Mouse (Mus musculus) right cerebral cortex, adult 18-20 months (tissue): ENCODE data around the gene Gm21969.

ENCODE experiments used
- DNase-seq: peaks from one replicate; pipeline ENCODE4 v3.0.0; 2022; ENCODE audit warnings: mixed read lengths

Gm21969 gene

DNA sequence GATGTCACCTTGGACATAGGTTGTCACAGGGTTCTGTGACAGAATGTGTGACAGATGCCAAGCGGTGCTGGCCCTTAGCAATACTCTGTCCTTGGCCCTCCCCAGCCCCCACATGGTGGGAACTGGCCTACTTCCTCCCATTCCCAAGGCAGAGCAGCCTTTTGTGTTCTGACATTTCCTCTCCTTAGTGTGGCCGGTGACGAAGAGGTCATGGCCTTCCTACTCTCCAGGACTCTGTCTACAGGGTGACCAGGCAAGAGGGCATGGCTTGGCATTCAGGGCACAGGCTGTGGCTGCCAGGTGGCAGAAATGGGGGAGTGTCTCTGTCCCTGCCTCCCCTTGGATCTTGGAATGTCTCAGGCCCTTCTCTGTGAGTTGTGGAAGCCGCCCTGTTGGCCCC lies 15.6 kb upstream of the Gm21969 start:
- DNase-seq, result no peak

DNA sequence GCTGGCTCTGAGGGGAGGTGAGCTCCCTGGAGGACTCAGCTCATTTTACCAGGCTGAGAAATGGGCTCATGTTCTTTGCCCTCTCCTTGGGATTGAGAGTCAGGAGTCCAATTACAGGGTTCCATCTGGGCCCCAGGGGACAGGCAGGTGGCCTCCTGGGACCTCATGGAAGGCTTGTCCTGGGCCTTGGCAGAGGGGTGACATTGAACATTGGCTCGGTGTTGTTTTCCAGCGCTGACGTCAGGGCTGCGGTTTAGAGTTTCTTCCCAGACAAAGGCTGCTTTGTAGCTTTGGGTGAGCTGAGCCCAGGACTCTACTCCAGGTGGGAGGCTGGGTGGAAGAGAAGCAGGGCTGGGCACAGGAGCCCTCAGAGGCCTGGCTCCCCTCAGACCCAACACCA lies 15.2 kb upstream of the Gm21969 start:
- DNase-seq, result no peak

DNA sequence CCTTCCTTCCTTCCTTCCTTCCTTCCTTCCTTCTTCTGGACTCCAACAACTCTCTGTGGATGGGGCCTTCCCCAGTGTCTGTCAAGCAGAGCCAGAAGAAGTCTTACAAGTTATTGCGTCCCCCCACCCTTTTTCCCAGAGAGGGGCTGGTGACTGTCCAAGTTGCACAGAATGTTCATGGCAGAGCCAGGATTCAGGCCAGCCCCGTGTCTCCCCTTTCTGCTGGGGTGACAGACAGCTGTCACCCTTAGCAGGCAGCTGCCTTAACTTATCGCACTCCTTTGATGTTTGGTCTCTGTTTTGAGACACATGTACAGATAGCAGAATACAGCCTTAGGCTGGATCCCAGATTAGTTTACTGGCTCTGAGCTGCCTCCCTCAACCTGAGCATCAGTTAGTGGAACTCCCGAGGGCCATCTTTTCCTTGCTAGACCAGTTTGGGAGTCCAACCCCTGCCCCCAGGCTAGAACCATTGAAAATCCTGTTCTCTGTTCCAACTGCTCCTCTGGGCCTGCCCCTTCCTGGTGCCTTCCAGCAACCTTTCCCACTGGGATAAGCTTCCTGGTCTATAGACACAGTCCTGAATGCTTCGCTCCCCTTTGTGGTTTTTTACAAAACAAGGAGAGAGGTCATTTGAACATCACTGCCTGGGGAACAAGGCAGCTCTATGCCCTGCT lies 13.5 kb upstream of the Gm21969 start:
- no peak for DNase-seq

DNA sequence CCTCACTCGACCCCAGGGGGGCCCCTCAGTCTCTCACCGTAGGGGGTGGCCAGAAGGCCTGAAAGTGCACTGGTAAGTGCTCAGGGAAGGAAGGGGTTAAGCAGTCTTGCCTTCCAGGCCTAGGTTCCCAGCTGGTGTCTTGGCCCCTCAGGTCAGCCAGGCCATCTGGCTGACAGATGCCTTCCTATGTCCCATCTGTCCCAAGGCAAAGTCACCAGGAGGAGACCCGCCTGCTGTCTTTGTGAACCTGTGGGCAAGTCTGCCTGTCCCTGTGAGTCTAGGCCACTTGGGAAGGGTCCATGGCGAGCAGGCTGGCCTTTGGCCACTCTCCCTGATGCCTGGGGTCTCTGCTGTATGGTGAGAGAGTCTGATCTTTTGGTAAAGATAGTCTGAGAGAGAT lies 12.5 kb upstream of the Gm21969 start:
- no peak for DNase-seq

DNA sequence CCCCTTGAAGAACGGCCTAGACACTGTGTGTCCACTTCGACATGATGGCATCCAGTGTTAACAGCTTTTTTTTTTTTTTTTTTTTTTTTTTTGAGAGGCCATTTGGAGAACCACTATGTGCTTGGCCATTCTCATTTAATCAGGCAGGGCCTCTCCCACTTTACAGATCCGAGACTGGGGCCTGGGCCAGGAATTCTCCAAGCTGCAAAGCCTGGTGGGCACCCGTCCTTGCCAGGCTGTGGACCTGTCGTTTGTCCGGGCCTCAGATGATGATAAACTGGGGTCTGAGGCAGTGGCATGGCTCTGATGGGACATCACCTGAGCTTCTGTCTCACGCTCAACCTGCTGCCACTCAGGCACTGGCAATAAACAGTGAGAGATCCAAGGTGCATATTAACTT lies 10.1 kb upstream of the Gm21969 start:
- no peak for DNase-seq

GRCm38 (mm10) chr4:139593383-139593782 lies 9.6 kb upstream of the Gm21969 start:
- no peak for DNase-seq

- DNase-seq, result no peak
These were observed 8.9 kb upstream of the Gm21969 start for GRCm38 (mm10) chr4:139594062-139594461.

GRCm38 (mm10) chr4:139596715-139597114 lies 6.3 kb upstream of the Gm21969 start:
- DNase-seq, result no peak

DNA sequence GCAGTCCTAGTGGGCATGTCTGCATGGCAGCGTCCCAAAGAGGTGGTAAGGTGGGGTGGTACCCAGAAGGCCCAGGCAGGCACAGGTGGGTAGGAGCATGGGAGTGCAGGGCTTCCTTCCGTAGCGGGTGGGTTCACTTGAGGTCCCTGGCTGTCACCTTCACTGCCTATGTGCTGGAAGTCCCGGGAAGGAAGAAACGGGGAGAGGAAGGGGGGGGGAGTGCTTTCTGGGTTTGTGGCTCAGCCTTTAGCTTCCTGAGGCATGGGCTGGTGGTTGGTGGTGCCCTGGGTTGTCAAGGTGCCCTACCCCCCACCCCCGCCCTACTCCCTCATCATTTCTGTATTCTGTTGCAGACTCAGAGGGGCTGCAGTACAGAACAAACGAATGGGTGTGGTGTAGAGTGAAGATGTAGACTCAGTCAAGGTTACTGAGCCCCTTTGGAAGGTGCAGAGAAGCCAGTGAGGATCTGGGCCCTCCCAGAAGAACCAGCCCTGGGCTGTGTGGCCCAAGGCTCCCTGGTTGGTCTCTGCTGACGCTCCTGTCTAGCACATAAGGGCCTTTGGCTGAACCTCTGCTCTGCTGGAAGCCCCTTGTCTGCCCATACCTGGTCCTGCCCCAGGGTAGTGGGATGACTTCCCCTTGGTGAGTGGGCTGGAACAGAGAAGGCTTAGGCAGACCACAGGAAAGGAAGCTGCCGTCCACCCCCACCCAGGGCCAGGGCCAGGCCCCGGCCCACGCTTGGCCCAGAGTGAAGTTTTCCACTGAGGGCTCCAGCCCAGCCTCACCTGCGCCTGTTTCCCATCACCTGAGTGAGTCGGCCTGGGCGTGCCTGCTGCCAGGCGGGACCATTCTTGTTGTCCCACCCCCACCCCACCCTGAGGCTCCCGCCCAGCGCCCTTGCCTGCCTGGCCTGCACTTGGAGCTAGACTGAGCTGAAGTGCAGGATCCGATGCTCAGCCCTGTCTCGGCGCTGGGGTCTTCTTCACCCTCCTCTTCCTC lies 5.4 kb upstream of the Gm21969 start:
- no peak for DNase-seq

GRCm38 (mm10) chr4:139598356-139598755 lies 4.6 kb upstream of the Gm21969 start:
- DNase-seq, result no peak

DNA sequence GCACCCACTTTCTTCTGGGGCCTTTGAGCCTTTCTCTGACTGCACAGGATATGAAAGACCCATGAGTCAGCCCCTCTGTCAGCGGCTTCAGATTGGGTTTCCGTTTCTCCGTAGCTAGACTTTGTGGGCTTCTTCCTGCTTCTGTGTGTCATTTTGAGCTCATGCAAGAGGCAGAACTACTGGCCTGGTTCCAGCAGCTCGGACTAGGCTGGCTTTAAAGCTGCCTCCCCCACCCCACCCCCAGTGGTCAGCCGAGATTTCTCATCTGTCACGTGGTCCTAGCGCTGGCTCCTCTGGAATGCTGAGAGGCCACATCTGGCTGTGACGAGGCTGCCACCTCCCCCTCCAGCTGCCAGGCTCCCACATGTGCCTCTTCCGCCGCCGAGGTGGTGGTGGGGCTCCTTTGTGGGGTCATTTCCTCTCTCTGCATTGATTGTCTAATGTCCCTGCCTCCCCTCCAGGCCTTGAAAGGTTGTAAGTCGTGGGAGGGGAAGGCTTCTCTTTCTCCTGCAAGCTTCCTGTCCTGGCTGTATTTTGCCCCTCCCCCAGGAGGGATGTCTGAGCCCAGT lies 4.0 kb upstream of the Gm21969 start:
- peak; percentile 78 for DNase-seq

DNA sequence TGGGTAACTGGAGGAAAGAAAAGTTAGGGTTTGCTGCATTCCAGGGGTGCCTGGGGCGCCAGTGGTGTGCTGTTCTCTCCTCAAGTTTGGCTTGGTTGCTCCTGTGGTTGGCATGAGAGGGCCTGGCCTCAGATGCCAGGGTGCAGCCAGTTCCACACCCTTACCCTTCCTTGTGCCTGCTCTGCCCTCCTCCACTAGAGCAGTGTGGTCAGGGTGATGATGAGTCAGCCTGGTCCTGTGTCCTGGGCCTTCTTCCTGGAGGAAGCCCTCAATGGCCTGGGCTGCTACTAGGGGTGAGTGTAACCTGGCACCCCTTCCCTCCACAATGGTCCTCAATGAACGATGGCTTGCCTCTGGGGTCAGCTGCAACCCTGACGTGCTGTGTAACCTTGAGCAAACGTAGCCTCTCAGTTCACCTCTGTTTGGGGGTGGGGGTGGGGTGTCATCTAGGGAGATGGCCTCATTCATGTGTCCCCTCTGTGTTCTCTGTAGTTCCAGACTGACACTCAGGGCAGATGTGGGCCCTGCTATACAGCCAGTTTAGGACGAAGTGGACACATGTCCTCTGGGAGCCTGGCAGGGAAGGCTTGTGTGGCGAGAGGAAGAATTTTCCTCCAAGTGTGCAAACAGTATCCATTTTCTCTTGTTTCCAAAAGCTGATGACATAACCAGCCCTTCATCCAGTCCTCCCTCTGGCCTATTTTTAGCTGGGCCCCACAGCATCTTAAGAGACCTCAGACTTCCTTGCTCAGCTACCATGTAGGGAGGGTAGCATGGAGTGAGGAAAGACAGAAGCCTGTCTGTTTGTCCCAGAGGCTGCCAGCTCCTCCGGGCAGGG lies 1.2 kb upstream of the Gm21969 start:
- no peak for DNase-seq

GRCm38 (mm10) chr4:139605216-139605615 lies 2.2 kb downstream of the Gm21969 start:
- no peak for DNase-seq

GRCm38 (mm10) chr4:139606732-139607131 lies 3.7 kb downstream of the Gm21969 start:
- no peak for DNase-seq

- DNase-seq, result no peak
These were observed 6.0 kb downstream of the Gm21969 start for GRCm38 (mm10) chr4:139608975-139609374.

- DNase-seq, result no peak
These were observed 8.0 kb downstream of the Gm21969 start for GRCm38 (mm10) chr4:139610954-139611353.

DNA sequence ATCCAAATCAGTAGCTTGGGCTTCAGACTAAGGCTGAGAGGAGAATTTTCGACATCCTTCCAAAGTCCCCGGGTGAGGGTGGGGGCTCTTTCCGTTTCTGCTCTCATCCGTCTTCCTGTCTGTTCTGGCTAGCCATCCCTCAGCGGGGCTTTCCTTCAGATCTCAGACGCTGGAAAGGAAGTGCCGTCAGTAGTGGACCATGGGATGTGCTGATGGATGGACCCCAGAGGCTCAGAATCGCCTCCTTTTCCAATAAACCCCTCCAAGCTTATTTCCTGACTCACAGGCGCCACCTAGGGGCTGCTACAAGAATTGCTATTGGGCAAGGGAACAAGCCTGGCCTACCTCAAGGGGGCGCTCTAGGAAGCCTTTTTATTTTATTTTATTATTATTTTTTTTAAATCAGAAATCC lies 8.6 kb downstream of the Gm21969 start:
- DNase-seq, result peak; percentile 57

- no peak for DNase-seq
These were observed 11.7 kb downstream of the Gm21969 start for GRCm38 (mm10) chr4:139614524-139615260.

DNA sequence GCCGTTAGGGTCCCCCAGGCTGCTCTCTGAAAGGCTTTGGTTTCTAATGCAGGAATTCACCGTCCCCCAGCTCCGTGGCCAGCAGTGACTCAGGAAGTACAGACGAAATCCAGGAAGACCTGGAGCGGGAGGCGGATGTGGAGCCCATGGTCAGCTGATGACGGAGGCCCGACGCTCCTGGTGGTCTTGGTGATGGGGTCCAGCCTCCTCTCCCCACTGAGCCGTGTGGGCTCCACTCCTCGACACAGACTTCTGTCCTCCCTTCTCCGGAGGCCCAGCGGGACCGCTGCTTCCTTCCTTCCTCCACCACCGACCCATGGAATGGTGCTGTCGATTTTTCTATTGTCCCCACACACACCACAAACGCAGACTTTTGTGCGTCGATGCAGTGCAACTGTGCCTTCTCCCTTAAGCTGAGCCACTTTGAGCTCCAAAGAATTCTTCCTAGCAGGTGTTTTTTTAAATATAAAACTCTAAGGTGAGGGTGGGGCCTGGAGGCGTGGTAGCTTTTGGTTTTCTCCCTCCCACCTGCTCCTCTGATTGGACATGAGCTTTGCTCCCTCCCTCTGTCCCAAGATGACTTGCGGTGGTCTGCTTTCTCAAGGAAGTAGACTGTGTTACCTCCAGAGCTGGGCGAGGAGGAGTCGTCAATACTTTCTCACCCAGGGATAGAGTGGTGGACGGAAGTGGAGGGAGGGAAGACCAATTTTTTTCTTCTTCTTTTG lies 13.5 kb downstream of the Gm21969 start:
- no peak for DNase-seq

- DNase-seq, result no peak
These were observed 14.0 kb downstream of the Gm21969 start for GRCm38 (mm10) chr4:139617001-139617364.

DNA sequence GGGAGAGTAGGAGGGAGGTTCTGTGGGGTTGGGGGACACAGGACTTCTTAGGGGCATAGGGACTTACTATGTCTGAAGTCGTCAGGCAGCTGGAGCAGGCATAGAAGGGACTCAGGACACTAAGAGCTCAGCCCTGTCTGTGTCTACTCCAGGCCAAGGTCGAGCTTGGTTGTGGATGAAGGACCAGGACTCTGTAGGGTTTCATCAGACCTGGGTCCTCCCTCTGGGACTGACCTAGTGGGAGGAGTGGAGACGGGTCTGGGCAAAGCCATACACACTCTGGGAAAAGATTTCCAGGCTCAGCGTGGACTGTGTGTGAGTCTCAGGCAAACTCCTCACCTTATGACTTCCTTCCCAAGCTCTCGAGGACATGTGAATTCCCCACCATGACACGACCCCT lies 16.8 kb downstream of the Gm21969 start:
- no peak for DNase-seq
